Mouse (Mus musculus) megakaryocyte, embryonic 14.5 days (primary cell): ENCODE results near the gene Nkx2-5.

Experiments used
- FLI1 ChIP-seq: IDR thresholded peaks from 2 replicates; pipeline ENCODE4 v1.6.1; 2012; ENCODE audit warnings: low read length, inconsistent platforms, mixed read lengths
- GATA1 ChIP-seq: IDR thresholded peaks from 3 replicates; pipeline ENCODE4 v1.6.1; 2012; ENCODE audit warnings: mixed read lengths, low read length, inconsistent platforms, borderline replicate concordance

- TF ChIP-seq GATA1 (no peak), FLI1 (no peak)
Measured at GRCm38 (mm10) chr17:26839718-26840438, 4.9 kb downstream of the Nkx2-5 start.
